Mouse (Mus musculus) small intestine, adult 2 months (tissue): ENCODE measurements around the gene Agtrap. TPM values are rescaled to one million over a fixed set of nuclear protein-coding genes. Genes with fewer than 3 reads are reported as not detected.

Experiments used
- H3K27ac ChIP-seq: fragments of 200-500 bp; 2 replicates; pipeline ENCODE4 v1.5.1; 2012; ENCODE audit warnings: low read depth, low read length, control low read depth, inconsistent platforms; ENCODE audit not compliant: insufficient read depth
- H3K27me3 ChIP-seq: fragments of 200-500 bp; 2 replicates; pipeline ENCODE4 v1.6.1; 2012; ENCODE audit warnings: mild to moderate bottlenecking, moderate library complexity, low read length, inconsistent platforms; ENCODE audit not compliant: control insufficient read depth, insufficient read depth
- H3K36me3 ChIP-seq: fragments of 200-500 bp; 2 replicates; pipeline ENCODE4 v1.6.1; 2012; ENCODE audit warnings: mild to moderate bottlenecking, low read length, control low read depth, inconsistent platforms; ENCODE audit not compliant: control insufficient read depth, insufficient read depth
- H3K4me1 ChIP-seq: fragments of 200-500 bp; 2 replicates; pipeline ENCODE4 v1.6.1; 2012; ENCODE audit warnings: low read length, inconsistent platforms, mixed read lengths; ENCODE audit not compliant: control insufficient read depth, insufficient read depth, insufficient read length
- H3K4me3 ChIP-seq: fragments of 200-500 bp; 2 replicates; pipeline ENCODE4 v1.5.1; 2012; ENCODE audit warnings: low read depth, mild to moderate bottlenecking, control low read depth, inconsistent platforms, low read length, moderate library complexity
- CTCF ChIP-seq: fragments of 200-500 bp; IDR thresholded peaks from 2 replicates; pipeline ENCODE4 v1.5.1; 2012; ENCODE audit warnings: low read depth, mild to moderate bottlenecking, control low read depth, inconsistent platforms, low read length, moderate library complexity, mixed read lengths; ENCODE audit not compliant: insufficient replicate concordance, insufficient read length; ENCODE audit errors: extremely low read depth
- POLR2A ChIP-seq: fragments of 200-500 bp; IDR thresholded peaks from 2 replicates; pipeline ENCODE4 v1.6.1; 2012; ENCODE audit warnings: low read depth, mild to moderate bottlenecking, control low read depth, inconsistent platforms, low read length, moderate library complexity
- WGBS: fragments of 180-500 bp; shearing (Covaris S2); methylation state at CpG from one replicate; pipeline ENCODE4 v1.1.7; 2018; 5-methylcytosine and 5-hydroxymethylcytosine counted together
- polyA plus RNA-seq: library from polyadenylated mRNA; depleted of rRNA; stranded (reverse); fragments of >200 nt; gene quantifications from 2 replicates; pipeline ENCODE4 v1.2.3, GENCODE M21; 2012; rRNA removed

Agtrap gene
- 10.3 and 14.2 TPM in 2 replicates for polyA plus RNA-seq

- Histone ChIP-seq H3K4me1 (peaks cover 14% of the 10 kb centered on the region), H3K36me3 (no peaks in the 10 kb centered on the region), H3K27me3 (no peaks in the 10 kb centered on the region), H3K27ac (0 out of 2 replicates have a peak within 1 kb of the TSS, but pooled peaks have one; percentile 5), H3K4me3 (peak within 1 kb of the TSS; percentile 74)
- no peak for TF ChIP-seq POLR2A
- TF ChIP-seq CTCF: no peak
- WGBS: 8% methylated on average over 34 of the region's 34 CpGs
Measured at GRCm38 (mm10) chr4:148087907-148088527, at the start of gene Agtrap. Gene Agtrap (minus strand): TSS chr4:148088031.

- Histone ChIP-seq H3K36me3 (no peaks in the 10 kb centered on the region), H3K4me3 (no peak overlapping the region), H3K4me1 (no peaks in the 10 kb centered on the region), H3K27me3 (peaks cover under 1% of the 10 kb centered on the region; the same call in 1 of the 2 replicates), H3K27ac (no peak overlapping the region)
- TF ChIP-seq CTCF (no peak), POLR2A (no peak)
- WGBS: 62% methylated on average over 8 of the region's 8 CpGs
Measured at GRCm38 (mm10) chr4:148137503-148137902, 49.7 kb upstream of the Agtrap start.

GRCm38 (mm10) chr4:148134988-148135387, 47.2 kb upstream of the Agtrap start:
- no peak overlapping the region for H3K4me3 ChIP-seq
- no peak overlapping the region for H3K27ac ChIP-seq
- WGBS: 50% methylated on average over 8 of the region's 8 CpGs
- TF ChIP-seq POLR2A: no peak
- TF ChIP-seq CTCF: no peak
- H3K27me3 ChIP-seq: peaks cover 23% of the 10 kb centered on the region
- no peaks in the 10 kb centered on the region for H3K36me3 ChIP-seq
- no peaks in the 10 kb centered on the region; the same call in 1 of the 2 replicates for H3K4me1 ChIP-seq

GRCm38 (mm10) chr4:148131497-148132081, 43.8 kb upstream of the Agtrap start:
- TF ChIP-seq POLR2A (no peak), CTCF (no peak)
- no peaks in the 10 kb centered on the region for H3K36me3 ChIP-seq
- H3K4me1 ChIP-seq: no peaks in the 10 kb centered on the region; the same call in 1 of the 2 replicates
- 0 out of 2 replicates have a peak overlapping the region, but pooled peaks have one; percentile 9 for H3K4me3 ChIP-seq
- no peak overlapping the region for H3K27ac ChIP-seq
- WGBS: 3% methylated on average over 21 of the region's 21 CpGs
- peaks cover 29% of the 10 kb centered on the region for H3K27me3 ChIP-seq

- WGBS: under 1% methylated on average over 71 of the region's 87 CpGs
- Histone ChIP-seq H3K4me3 (peak within 1 kb of the TSS; percentile 41), H3K36me3 (no peaks in the 10 kb centered on the region), H3K27me3 (peaks cover 29% of the 10 kb centered on the region), H3K4me1 (no peaks in the 10 kb centered on the region; the same call in 1 of the 2 replicates), H3K27ac (no peak within 1 kb of the TSS)
- TF ChIP-seq POLR2A (no peak), CTCF (no peak)
Measured at GRCm38 (mm10) chr4:148130561-148131413, 43.0 kb upstream of the Agtrap start, which contains the start of gene Draxin. Gene Draxin (minus strand): TSS chr4:148130698.

GRCm38 (mm10) chr4:148130133-148130532, 42.3 kb upstream of the Agtrap start, which contains the start of gene Mad2l2:
Gene Mad2l2 (plus strand): TSS chr4:148130384.
- H3K36me3 ChIP-seq: no peaks in the 10 kb centered on the region
- H3K4me1 ChIP-seq: no peaks in the 10 kb centered on the region; the same call in 1 of the 2 replicates
- no peak for TF ChIP-seq CTCF
- no peak for TF ChIP-seq POLR2A
- no peak within 1 kb of the TSS for H3K27ac ChIP-seq
- whole genome bisulfite sequencing: 3% methylated on average over 18 of the region's 18 CpGs
- peak within 1 kb of the TSS; percentile 41 for H3K4me3 ChIP-seq
- H3K27me3 ChIP-seq: peaks cover 33% of the 10 kb centered on the region

GRCm38 (mm10) chr4:148128672-148129071, 40.8 kb upstream of the Agtrap start:
- H3K27me3 ChIP-seq: peaks cover 33% of the 10 kb centered on the region
- no peak overlapping the region for H3K4me3 ChIP-seq
- no peak overlapping the region for H3K27ac ChIP-seq
- no peaks in the 10 kb centered on the region; the same call in 1 of the 2 replicates for H3K4me1 ChIP-seq
- 58% methylated on average over 2 of the region's 2 CpGs for WGBS
- TF ChIP-seq CTCF: no peak
- no peak for TF ChIP-seq POLR2A
- H3K36me3 ChIP-seq: no peaks in the 10 kb centered on the region
